Mouse (Mus musculus): ENCODE results near the gene Abcd2. TPM values are rescaled to one million over a fixed set of nuclear protein-coding genes. Genes with fewer than 3 reads are reported as not detected.

Gene Abcd2
- polyA plus RNA-seq, 2 experiments from 2014 or later = 0.14 to 0.36 TPM

DNA sequence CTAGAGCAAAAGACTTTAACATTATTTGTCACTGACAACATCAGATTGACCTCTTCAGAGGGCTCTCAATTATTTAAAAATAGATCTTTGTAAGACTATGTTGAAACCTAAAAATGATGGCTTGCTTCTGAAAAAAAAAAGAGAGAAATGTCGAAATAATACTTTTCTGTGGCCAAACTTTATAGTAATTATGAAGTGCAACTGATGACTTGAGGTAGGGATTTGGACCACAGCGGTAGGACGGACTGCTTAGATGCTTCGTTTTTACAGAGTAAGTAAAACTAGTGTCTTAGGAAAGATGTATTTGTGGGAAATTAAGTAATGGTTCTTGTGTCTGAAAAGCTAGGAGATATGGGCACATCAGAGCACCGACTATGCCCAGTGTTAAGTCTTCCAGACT is 30.4 kb downstream of the Abcd2 start:
- no peak for ATAC-seq

DNA sequence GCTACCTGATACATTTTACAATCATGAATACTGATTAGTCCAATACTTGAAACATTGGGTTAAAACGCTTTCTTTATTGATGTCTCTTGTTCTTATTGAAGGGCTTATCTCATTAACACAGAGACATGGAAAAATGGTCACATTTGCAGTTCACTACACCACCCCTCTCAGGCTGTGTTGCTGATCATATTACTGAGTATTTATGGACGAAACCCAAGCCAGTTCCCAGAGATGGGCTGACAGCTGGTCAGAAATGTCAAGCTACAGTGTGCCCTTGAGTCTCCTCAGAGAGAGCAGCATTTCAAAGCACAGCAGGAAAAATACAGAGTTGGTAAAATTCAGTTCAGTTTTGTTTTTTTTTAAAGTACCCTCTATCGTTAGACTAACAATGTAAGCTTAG is 38.3 kb downstream of the Abcd2 start:
- no peak for ATAC-seq

DNA sequence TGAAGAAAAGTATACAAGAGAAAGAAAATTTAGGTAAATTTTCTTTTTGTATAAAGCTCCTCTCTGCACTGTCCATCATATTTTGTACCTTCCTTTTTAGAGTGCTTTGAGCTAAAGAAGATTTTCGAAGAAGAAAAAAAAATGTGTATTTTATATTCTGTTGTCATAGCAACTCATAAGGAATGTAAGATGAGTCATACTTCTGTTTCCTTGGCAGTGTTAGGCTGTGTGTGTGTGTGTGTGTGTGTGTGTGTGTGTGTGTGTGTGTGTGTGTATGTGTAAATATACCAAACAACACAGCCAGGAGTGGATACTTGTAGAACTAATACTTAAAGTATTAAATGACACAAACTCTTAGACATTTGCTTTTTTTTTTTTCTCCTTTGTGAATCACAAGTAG is 39.0 kb downstream of the Abcd2 start:
- no peak for ATAC-seq

DNA sequence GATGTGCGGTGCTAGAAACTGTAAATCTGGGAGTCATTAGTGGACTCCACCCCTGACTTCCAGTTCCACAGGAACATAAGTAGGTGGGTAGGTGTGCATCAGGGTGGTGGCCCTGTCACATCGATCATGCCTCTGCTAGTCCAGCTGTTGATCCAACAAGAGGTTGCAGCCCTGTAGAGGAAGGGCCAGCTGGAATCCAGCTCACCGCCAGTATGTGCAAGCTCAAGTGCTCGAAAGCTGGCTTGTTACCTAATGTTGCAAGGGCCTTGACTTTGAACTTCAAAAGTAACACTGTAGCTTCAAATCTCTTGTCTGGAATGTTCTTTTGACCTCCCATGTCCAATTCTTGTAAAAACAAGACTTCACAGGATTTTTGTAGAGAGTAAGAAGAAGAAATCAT is 67.0 kb downstream of the Abcd2 start:
- no peak for ATAC-seq

DNA sequence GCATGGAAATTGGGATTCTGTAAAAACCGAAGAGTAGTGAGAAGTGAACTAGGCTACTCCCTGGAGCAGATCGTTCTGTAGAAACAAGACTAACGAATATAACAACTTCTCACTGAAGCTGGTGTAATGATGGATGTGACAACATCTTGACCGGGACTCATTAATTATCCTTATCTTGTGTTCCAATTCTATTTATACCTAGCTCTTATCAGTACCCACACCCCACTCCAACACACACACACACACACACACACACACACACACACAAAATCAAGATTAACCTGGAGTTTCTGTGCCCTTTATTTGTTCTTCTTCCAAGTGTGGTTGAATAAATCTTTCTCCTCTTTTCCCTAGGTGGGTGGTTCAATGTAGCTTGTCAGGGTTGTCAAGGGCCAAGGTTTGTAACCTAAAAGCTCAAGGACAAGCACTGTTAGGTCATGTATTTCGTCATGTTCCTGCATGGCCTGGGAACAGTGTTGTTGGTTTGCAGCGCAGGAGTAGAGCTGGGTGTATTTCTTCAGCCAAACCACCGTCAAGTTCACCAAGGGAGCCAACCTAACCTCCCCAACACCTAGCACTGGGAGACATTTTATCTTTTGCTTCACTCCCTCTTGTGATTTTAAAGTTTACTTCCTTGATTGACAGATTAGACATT is 78.9 kb downstream of the Abcd2 start:
- no peak for ATAC-seq

DNA sequence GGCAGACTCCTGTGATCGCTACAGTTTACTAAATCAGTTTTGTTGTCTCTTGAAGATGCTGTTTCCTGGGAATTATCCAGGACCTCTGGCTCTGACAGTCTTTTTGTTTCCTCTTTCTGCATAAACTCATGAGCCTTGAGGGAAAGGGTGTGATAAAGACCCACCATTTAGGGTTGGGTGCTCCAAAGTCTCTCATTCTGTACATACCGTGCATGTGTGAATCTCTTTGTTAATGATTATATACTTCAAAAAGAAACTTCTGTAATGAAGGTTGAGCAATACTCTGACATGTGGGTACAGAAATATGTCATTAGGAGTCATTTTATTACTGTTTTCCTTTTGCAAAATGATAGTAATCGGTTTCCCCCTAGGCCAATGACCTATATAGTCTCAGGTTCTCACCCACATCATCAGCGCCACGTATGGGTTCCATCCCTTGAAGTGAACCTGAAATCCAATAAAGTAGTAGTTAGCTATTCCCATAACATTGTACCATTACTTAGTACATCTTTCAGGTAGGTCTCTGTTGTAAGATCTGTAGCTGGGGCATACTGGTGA is 83.4 kb downstream of the Abcd2 start:
- ATAC-seq = no peak

DNA sequence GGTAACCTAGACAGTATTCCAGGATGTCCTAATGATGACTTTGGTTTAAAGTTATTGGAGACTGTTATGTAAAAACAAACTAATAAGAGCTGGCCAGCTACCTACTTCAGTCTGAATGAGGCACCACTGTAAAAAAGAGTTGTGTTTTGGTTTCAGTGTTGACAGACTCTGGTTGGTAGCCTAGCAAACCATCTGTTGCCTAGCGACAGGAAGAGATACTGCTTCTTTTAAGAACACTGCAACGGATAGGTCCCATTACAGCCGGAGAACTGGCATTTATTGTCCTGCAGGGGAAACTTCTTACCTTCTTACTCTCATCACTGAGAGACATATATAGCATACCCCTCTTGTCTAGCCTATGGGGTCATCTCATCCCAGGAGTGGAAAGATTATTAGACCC is 86.7 kb downstream of the Abcd2 start:
- ATAC-seq = no peak

DNA sequence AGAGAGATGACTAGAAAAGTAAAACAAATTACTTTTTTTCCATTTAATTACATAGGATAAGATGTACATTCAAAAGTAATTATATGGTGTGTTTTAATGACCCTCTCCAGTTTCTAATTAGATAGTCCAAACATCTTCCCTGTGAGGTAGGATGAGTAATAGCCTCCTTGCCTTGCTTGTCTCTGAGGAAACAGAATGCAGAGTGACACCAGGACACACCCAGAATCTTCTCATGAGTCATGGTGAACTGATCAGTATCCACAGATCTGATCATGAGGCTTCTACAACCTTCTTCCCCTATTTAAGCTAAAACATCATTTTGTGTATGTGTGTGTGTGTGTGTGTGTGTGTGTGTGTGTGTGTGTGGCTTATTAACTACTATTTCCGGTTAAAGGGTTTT is 87.3 kb downstream of the Abcd2 start:
- no peak for ATAC-seq

DNA sequence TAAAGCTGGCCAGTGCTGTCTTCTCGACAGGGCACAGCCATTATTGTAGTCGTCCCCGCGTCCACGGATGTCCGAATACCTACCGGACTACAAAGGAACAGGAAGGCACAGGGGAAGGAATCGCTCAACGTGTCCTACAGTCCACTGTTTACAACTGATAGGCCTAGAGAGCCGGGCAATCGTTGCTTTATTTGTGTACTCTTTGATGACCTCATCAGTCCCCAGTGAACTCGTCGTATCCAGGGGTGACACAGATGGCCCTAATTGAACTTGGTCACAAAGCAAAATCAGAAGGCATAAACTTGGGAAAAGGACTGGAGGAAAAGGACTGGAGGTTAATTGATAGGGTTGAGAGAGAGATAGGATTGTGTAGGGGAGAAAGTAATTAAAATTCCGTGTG is 87.8 kb downstream of the Abcd2 start:
- ATAC-seq = no peak

DNA sequence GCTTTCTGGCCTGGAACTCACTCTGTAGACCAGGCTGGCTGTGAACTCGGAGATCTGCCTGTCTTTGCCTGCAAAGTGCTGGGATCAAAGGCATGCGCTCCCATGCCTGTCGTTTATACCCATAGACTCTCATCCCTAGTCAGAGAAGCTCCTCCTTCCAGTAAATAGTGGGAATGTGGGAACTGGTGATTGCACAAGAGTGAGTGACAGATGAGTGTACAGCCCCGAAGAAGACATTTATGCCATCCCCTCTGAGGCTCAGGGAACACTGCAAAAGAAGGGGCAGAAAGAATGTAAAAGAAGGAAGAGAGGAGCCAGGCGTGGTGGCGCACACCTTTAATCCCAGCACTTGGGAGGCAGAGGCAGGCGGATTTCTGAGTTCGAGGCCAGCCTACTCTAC is 88.3 kb downstream of the Abcd2 start:
- ATAC-seq = no peak

DNA sequence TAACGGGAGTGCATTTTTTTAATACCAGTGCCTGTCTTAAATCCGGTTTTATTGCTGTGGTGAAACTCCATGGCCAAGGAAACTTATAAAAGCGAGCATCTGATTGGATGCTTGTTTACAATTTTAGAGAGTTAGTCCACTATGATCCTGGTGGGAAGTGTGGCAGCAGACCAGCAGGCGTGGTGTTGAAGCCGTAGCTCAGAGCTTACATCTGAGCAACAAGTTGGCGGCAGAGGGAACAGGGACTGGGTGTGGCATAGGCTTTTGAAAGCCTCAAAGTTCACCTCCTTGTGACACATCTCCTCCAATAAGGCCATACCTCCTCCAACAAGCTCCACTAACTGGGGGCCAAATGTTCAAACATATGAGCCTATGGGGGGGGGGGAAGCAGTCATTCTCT is 95.0 kb downstream of the Abcd2 start:
- ATAC-seq = no peak

Other genes starting within 250 kb of the Abcd2 start
- gene Kif21a, start 141.9 kb downstream of the Abcd2 start, polyA plus RNA-seq (2017; shearing (Covaris generic)) = not detected
- gene CN725425, start 7.7 kb upstream of the Abcd2 start, polyA plus RNA-seq (2017; shearing (Covaris generic)) = not detected

Data from CD4-positive, CD25-positive, alpha-beta regulatory T cell, adult 4 months (primary cell).